Mouse (Mus musculus) C2C12 (cell line): ENCODE data around the gene Hoxc6.

Source experiments
- CEBPB ChIP-seq: IDR thresholded peaks from one replicate; pipeline ENCODE4 v1.6.1; 2011; ENCODE audit warnings: low read depth, mild to moderate bottlenecking, control low read depth, moderate library complexity
- CTCF ChIP-seq: IDR thresholded peaks from one replicate; pipeline ENCODE4 v1.5.1; 2011; ENCODE audit not compliant: control insufficient read depth, insufficient read depth, insufficient read length
- FOSL1 ChIP-seq: IDR thresholded peaks from one replicate; pipeline ENCODE4 v1.8.0; 2011; ENCODE audit warnings: mild to moderate bottlenecking, low read length; ENCODE audit not compliant: poor library complexity, insufficient read depth, severe bottlenecking
- MAX ChIP-seq: IDR thresholded peaks from one replicate; pipeline ENCODE4 v1.6.1; 2011; ENCODE audit warnings: mild to moderate bottlenecking, control low read depth
- MYOD1 ChIP-seq: IDR thresholded peaks from one replicate; pipeline ENCODE4 v1.6.1; 2011; ENCODE audit warnings: low read depth; ENCODE audit not compliant: control insufficient read depth, insufficient read length
- MYOG ChIP-seq: IDR thresholded peaks from one replicate; pipeline ENCODE4 v1.6.1; 2011; ENCODE audit not compliant: control insufficient read depth, insufficient read length; ENCODE audit errors: extremely low read depth
- USF1 ChIP-seq: IDR thresholded peaks from one replicate; pipeline ENCODE4 v1.6.1; 2011; ENCODE audit warnings: low read depth, mild to moderate bottlenecking, control low read depth, moderate library complexity

DNA sequence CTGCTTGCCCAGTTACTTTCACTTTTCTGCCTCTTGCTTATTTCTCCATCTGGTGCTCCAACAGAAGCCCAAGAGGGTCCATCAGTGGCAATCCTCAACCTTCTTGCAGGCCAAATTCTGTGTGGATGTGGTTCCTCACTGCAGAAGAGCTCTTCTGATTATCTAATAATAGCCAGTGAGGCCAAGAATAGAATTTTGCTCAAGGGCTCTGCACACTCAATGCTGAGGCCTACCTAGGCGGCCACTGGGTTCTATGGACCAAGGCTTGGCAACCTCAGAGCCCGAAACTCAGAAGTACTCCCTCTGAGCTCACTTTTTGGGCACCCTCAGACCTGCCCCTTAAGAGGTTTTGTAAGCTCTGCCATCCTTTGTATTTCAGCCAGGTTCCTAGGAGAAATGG is 3.3 kb downstream of the Hoxc6 start:
- TF ChIP-seq CTCF (no peak), MAX (no peak), USF1 (no peak), FOSL1 (no peak), MYOD1 (no peak), CEBPB (no peak), MYOG (no peak)
